Mouse (Mus musculus) ES-CJ7 (cell line): ENCODE data around the gene Rpl23.
A peak's percentile ranks its signal among the peaks of the same experiment; 100 is the strongest.

ENCODE experiments used
- DNase-seq: peaks from one replicate; pipeline ENCODE4 v3.0.0; 2011; ENCODE audit warnings: low read depth, low spot score

Gene Rpl23

DNA sequence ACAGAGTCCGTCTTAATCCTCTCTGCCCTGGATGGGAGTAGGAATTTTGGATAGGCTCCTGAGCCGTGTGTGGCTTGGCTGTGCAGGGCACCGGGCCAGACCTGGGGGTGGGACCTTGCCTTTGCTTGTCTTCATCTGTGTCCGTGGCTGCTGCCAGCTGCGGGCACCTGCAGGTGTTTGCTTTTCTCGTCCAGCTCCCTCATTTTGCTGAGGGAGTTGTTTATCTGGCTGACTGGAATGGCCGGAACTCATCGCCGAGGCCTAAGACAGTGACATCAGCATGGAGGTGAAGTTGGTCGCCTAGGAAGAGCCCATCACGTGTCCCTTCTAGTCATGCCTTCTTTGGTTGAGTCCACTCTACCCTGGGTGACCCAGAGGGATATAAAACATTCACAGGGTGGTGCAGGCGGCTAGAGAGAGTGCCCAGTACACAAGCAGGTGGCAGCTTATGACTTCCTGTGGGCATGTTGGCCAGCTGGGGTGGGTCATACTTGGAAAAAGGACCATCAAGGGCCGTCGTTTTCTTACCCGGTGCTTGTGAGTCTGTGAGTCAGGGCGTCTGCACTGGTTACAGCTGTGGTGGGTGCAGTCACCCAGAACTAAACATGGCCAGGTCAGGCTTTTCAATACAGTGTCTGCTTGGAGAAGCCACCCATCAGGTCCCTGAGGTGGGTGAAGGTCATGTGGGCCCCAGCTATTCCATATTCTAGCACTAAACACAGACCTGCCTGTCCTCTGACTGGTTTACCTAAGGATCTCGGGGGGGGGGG is 31.7 kb upstream of the Rpl23 start:
- DNase-seq = no peak

DNA sequence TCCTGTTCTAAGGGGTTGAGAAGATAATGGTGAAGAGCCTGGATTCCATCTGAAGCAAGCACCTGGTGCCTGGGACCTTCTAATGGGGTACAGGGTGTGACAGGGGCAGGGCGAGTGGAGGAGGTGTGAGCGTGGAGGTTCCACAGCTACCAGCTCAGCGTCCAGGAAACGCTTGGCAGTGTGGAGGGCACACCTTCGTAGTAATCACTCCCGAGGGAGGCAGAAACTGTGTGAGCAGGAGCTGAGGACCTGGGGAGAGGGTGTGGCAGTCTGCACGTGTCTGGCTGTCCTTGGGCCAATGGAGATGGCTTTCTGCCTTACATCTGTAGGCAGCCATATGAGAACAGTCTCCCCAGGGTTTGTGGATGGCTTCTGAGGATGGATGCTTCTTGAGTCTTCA is 30.8 kb upstream of the Rpl23 start:
- peak; percentile 70 for DNase-seq

DNA sequence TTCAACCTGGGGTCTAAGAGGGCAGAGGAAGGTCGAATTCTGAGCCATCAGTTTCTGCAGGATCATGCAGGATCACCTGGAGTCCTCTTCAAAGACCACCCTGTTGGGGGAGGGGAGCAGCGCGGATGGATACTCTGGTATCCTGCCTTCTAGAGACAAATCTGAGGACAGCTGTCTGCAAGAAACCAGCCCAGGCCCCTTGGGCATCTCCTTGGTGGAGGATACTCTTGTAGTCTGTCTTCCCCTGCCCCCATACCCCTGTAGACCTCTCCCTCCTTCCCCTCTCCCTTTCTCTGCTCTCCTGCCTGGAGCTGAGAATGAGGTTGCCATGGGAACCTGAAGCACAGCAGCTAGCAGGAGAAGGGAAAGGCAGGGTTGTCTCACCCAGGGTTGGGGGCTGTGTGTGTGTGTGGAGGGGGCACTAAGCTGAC is 30.3 kb upstream of the Rpl23 start:
- peak; percentile 65 for DNase-seq

DNA sequence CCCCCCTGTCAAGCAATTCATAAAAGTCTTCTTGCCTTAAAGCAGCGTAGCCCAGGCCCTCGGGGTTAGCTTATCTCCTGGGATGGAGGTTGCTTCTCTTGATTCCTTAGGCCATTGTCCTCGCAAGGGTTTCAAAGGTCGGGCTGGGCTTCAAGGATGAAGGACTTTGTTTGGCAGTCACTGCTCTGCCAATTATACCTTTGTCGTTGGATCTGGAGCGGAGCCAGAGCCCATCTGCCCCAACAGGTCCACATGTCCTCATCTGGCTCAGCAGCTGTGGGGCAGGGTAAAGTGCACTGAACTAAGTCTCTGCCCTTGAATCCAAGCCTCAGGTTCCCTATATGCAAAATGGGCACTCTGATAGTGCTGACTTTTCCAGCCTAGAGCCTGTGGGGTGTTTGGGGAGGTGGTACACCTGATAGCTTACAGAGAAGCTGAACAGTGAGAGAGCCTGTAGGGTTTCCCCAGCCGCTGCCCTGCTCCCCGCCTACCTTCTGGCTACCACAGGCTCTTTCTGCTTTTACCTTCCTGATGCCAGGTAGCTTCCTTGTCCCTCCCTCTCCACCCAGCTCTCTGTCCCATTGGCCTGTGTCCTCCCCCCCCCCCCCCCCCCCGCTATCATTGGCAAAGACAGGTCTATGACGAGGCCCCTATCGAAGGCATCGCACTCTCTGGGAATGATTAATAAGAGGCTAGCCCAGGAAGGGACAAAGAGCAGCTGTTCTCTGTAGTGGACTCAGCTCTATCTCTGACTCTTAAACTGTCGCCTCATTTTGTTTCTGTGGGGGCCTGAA is 29.5 kb upstream of the Rpl23 start:
- DNase-seq = no peak

DNA sequence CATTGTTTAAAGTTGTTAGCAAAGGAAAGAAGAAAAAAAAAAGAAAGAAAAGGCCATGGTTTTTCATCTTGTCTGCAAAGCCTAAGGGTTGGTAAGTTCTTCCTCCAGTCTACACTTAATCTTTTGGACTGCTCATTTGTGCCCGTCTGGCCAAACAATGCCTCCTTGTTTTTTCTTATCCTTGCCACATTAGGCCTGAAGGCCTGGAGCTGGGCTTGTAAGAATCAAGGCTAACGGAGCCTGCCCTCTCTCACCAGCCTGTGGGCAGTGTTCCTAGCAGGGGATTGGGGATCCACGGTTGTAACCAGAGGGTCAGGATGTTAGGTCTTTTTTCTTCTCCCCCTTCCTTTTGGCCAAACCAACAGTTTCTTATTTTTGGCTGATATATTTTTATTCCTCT is 28.7 kb upstream of the Rpl23 start:
- no peak for DNase-seq

DNA sequence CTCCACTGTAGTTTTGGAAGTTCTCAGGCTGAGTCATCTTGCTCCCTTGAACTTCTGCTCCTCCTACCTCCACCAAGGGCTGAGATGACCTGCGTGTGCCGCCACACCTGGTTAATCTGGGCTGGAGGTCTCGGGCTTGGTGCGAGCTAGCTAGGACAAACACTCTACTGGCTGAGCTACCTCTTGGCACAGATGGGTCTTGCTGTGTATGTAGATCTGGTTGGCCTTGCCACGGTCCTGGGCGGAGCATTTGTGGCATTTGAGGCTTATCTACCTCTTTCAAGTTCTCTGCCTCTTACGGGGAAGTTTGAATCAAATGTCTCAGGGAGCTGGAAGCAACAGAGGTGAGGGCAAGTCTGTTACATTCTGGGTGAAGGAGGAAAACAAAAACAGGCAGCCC is 28.1 kb upstream of the Rpl23 start:
- DNase-seq = no peak

DNA sequence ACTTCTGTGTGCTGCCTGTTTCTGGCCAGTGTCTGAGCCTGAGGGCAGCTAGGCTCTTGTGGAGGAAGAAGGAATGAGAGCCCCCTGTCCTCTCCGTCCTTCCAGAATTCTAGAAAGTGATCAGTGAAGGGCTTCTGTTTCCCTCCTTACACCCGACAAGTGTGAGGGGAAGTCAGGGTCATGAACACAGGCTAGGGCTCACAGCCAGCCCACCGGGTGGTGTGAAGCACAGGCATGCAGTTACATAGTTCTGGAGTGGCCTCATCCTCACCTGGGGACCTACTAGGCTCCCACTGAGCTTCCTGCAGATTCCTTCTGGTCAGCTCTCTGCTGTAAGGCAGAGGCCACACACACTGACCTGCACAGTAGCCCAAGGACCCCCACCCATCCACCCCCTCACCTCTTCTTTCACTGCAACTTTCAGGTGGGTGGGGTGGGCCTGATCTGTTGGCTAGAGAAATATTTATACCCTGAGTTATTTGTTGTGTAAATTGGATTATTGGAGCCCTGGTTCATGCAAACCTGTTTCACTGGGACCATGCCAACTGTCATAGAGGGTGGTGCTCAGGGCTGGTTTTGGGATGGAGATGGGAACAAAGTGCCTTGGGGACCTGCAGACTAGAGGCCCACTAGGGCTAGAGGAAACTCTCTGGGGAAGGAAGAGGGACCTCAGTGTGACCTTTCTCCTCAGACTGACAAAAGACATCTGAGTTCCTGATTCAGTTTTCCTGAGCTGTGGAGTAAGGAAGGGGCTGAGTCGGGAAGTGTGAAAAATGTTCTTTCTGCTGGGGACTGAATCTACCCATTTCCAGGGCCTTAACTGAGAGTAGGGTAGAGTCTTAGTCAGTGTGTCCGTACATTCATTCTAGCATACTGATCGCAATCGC is 27.2 kb upstream of the Rpl23 start:
- no peak for DNase-seq

DNA sequence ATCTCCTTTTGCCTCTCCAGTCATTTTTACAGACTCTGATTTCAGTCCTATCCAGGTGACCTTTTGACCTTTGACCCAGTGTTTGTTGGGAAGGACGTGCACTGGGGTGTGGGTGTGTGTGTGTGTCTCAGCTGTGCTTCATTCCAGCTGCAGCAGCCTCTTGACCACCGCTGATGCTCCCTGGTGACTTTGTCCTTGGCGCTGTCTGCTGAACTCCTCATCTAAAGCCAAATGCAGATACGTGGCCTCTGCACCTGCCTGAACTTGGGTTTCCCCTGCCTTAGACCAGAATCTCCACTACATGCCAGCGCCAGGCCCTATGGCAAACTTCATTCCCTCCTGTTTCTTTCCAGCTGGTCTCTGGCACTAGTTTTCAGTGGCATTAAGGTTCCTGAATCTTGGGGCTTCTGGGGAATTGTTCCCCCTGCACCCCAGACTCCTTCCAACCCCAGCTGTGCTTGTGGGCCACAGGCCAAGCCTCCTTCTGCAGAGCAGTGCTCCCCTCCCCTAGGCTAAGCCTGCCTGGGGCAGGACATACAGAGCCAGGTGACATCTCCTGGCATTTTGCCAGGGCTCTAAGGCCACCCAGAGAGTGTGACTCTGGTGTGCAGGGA is 26.5 kb upstream of the Rpl23 start:
- peak; percentile 94 for DNase-seq

DNA sequence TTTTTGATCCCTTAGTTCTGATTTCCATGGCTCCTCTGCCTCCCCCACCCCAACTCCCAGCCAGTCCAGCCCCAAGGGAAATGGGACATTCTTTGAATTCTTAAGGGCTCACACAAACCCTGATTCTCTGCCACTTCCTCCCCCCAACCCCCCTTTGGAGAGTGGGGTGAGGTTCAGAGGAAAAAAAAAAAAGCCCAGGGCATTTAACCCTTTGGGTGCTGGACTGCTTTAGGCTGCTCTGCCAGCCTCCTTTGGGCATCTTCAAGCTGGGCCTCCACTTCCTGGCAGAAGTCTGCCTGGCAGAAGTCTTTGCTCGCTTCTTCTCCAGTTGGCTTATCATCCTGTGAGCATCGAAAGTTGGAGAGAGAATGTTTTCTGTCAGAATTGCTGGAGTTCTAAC is 25.9 kb upstream of the Rpl23 start:
- peak; percentile 87 for DNase-seq

DNA sequence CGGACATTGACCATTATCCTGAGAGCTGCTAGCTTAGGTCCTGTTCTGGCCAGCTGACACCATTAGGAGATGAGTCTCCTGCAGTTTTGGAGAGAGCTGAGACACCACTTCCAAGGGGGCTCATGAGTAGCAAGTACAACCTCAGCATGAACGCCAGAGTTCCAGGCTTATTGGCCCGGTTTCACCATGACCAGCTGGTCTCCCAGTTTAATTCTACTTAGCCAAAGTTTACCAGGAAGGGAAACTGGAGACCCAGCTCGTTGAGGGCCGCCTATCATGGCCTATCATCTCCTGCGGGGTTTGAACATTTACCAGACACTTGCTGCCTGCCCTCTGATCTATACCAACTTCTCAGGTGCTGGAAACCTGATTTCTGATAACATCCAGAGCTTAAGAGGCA is 25.4 kb upstream of the Rpl23 start:
- no peak for DNase-seq

DNA sequence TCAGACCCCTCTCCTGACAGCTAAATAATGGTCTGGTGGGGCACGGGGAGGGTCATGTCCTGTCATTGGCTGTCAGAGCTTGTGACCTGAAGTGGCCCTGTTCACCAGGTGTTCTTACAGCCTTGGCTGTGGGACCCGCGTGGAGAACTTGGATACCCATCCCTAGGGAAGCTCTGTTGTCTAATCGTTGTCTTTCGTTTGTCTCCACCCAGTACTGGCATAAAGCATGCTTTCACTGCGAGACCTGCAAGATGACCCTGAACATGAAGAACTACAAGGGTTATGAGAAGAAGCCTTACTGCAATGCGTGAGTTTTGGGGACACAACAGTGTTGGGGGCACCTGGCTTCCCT is 24.4 kb upstream of the Rpl23 start:
- no peak for DNase-seq

DNA sequence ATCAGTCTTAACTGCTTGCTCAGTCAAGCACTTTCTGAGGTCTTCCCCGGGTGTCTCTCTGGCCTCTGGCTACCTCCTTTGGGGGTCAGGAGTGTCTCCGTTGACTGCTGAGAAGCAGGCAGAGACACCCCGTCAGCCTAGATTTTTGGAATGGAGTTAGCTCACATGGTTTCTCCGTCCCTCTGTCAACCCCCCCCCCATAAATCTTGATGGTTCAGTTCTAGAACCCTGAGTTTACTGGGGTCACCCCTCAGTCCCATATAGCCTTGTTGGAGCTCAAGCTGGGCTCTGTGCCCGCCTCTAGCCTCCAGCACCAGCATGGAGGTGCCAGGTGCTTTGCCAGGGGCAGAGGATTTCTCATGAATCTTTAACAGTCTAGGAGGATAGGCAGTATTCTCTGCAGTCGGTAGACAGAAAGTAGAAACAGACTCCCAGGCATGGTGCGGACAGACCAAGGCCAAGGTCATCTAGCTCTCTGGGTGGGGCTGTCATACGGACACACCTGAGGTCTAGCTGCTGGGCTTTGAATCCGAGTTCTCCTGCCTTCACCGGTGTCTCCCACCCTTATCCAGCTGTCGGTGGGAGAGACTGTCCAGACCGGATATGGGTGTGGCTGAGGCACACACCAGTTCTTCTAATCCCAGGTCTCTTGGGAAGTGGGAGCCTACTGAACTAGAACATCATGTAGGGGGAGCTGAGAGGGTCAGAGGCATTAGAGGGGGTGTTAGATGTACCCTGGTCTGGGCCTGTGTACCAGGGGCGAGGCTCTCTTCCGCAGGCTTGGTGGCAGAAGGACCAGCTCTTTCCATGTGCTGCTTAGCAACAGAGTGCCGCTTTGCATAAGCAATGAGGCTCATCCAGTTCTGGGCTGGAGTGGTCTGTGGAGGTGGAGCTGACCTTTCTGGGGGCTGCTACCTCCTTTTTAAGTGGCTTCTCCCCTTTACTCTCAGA is 23.7 kb upstream of the Rpl23 start:
- DNase-seq = peak; percentile 89

DNA sequence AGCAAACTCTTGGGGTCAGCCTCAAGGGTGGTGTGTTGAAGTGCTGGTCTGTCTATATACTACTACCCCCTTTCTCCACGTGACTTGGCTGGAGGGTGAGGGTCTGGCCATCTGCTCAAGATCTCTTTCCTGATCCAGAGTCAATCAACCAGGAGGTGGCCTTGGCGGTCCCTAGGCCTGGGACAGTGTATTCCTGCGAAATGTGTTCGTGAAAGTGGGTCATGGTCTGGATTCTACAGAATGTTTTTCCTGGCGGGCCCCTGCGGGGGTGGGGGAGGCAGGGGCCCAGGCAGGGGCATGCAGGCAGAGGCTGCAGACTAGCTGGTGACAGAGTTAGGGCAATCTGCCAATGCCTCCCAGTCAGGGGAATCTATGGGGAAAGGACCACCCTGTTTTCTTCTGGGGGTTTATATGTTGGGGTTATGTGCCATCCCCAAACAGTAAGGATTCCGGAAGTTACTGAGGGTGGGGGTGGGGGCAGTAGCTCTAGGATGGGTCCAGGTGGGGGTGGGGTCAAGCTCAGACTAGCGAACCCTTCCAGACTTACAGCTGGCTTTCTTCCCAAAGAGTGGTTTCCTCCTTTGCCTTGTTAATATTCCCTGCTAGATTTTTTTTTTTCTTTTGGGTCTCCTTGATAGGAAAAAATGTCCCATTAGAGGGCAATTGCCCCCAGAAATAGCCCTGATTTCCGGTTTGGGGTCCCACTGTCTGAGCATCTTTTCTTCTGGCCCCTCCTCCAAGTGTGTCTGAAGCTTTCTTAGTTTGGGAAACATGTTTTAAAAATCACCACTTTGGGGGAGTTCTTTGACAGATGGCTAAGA is 22.8 kb upstream of the Rpl23 start:
- DNase-seq = no peak

DNA sequence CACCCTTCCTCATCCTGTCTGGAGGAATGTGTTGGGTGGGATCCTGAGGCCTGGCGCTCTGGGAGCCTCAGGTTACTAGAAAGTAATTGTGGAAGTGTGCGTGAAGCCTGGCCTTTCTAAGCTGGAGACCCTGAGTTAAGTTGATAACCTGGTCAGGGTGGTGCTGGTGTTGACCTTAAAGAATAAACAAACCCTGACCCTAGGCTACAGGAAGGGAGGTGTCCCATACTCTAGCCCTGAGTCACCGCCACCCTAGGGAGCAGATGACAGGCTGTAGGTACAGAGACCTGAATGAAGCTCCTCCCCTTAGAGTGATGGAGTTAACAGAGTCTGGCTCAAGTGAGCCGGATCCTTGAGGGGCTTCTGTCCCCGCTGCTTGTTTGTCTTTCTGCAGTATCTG is 21.6 kb upstream of the Rpl23 start:
- DNase-seq = no peak

DNA sequence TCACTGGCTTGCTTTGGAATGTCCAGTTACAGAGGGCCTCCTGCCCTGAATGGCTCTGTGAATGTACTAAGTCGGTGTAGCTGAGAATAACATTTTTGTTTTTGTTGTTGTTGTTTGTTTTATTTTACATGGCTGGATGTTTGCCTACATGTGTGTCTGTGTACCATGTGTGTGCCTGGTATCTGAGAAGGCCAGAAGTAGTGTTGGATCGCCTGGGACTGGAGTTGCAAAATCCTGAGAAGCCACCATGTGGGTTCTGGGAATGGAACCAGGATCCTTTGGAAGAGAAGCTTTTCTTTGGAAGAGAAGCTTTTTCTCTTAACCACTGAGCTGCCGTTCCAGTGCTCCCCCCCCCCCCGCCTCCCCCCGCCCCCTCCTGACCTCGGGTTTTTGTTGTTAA is 20.3 kb upstream of the Rpl23 start:
- no peak for DNase-seq

DNA sequence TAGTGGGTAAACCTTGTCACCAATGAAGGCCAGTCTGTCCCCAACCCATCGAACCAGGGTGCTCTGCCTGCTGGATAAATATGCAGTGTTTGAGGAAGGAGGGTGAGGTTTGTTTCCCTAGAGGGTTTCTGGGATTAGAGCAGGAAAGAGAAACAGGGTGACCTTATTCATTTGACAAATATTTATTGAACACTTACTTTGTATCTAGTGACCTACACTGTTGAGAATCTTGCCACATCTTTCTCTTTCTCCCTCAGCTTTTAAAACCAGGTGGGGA is 19.9 kb upstream of the Rpl23 start:
- DNase-seq = no peak

DNA sequence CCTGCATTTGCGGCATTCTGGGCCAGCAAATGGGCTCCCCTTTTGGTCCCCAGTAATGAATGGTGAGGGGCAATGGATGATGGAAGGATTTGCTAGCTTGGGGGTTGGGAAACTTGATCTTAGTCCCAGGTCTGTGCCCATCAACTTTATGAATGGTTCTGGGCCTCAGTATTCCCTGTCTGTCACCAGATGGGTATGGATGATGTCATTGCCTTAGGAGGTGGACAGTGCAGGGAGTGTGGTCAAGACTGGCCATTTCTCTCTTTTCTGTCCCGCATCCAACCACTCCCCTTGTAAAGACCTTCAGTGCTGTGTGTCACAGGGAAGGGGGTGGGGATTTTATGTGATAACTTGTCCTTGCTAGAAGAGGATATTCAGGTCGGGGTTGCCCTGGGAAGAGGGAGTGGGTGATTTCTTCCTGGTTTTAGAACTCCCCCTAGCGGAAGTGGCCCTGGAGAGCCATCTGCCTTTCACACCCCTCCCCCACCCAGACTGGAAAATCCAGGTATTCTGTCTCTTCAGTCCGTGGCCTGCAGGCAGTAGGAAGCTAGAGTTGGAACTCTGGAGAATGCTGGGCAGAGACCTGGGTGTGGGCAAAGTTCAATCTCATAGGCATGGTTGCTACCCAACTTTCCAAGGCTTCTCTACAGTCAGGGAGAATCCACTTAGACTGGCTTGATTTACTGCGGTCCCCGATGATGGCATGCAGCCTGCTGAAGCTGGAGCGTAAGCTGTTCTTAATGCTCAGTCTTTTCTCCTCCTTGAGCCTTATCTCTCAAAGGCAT is 19.4 kb upstream of the Rpl23 start:
- DNase-seq = peak; percentile 90

DNA sequence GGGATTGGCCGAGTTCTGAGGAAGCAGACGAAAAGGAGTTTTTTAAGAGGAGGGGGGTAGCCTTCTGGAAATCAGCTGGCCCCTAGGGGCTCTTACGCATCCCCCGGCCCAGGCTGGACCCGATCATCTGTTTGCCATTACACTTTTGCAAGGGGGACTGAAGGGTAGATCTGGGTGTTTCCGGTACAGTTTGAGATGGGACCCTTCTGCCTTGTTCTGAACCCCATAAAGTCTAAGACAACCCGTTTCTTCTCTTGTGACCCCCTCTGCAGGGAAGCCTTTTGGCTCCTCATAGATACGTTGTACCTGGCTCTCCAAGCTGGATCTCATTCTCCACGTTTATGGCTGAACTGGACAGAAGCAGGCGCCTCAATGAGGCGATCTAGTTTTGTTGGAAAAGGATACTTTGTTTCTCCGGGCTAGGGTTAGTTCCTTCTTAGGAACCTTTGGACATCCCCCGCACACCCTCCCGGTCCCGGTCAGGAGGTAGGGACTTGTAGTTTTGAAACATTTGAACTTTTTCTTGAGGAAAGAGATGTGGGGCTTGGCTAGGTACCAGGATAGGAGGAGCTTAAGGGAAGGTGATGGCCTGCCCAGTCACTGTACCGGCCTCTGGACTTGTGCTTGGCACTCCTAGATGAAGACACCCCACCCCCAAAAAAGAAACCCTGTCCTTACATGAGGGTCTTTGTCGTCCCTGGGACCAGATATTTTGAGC is 18.6 kb upstream of the Rpl23 start:
- DNase-seq = no peak
